Mouse (Mus musculus): Measurements from ENCODE around the gene Parp4. TPM values are rescaled to one million over a fixed set of nuclear protein-coding genes. Genes with fewer than 3 reads are reported as not detected.

Parp4 gene
- polyA plus RNA-seq, 1 experiment, result 13.8 TPM

DNA sequence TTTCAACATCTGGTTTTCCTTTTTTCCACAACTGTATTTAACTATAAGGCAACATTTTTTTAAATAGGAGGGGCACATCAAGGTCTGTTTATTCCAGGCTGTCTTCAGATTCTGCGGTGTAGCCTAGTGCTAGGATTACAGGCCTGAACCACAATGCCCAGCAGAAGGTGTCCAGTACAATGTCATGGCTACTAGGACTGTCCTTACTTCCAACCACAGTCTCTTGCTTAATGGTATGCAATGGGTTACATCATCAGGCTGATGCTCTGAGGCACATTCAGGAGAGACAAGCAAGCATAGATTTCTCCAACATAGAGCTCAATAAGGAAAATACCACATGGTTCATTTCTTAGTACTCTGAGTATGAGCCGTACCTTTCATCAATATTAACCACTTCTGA is 20.7 kb upstream of the Parp4 start:
- Histone ChIP-seq H3K27ac (ENCODE audit: insufficient read depth, low read depth, low read length) (no peak overlapping the region), H3K27me3 (ENCODE audit: control insufficient read depth, insufficient read depth, low read length) (no peaks in the 10 kb centered on the region), H3K4me1 (ENCODE audit: control insufficient read depth, insufficient read depth, insufficient read length, low read length) (no peaks in the 10 kb centered on the region), H3K4me3 (ENCODE audit: low read depth, low read length) (no peak overlapping the region), H3K36me3 (ENCODE audit: control insufficient read depth, insufficient read depth, low read length) (peaks cover 13% of the 10 kb centered on the region)
- 96% methylated on average over 2 of the region's 2 CpGs for WGBS
- no peak for TF ChIP-seq POLR2A (IDR thresholded peaks at IDR 0.05; ENCODE audit: low read depth, low read length)
- no peak for TF ChIP-seq CTCF (IDR thresholded peaks at IDR 0.05; ENCODE audit: extremely low read depth, insufficient read length, insufficient replicate concordance, low read depth, low read length)

DNA sequence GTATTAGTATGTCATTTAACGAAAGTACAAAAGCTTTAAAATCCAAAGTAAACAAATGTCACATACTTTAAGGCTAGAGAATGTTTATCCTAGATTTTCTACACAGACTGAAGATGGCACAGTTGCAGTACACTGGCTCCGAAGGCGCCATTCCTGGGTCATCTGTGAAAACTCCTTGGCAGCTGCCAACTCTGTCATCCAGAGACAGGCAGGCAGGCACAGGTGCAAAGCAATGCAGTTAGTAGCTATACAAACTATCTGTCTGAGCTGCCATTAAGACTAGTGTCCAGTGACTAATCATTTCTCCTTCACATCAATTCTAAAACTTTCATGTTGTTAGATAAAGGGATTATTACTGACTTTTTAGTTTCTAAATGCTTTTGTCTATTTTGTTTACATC is 16.3 kb upstream of the Parp4 start:
- WGBS, result 91% methylated on average over 3 of the region's 3 CpGs
- H3K27ac ChIP-seq (ENCODE audit: insufficient read depth, low read depth, low read length), result no peak overlapping the region
- no peak for TF ChIP-seq CTCF (IDR thresholded peaks at IDR 0.05; ENCODE audit: extremely low read depth, insufficient read length, insufficient replicate concordance, low read depth, low read length)
- TF ChIP-seq POLR2A (IDR thresholded peaks at IDR 0.05; ENCODE audit: low read depth, low read length), result no peak

DNA sequence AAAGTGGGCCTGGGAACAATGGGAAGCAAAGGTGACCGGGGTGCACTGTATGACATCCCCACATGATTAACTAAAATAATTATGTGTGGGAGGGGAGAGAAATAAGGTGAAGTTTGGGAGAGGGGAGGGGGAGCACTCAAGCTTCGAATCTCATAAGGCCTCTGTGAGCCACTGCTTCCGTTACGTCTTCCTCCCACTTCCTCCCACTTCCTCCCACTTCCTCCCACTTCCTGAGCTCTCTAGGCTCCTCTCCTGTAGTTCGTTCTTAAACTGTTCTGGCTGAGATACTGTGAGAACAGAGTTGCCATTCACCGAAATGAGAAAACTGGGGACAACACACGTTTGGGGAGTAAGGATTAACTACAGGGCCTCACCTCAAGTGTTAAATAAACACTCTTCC is 7.9 kb upstream of the Parp4 start:
- no peaks in the 10 kb centered on the region for H3K4me1 ChIP-seq (ENCODE audit: control insufficient read depth, insufficient read depth, insufficient read length, low read length)
- no peak overlapping the region for H3K27ac ChIP-seq (ENCODE audit: insufficient read depth, low read depth, low read length)
- peaks cover 13% of the 10 kb centered on the region; the same call in 1 of the 2 replicates for H3K36me3 ChIP-seq (ENCODE audit: control insufficient read depth, insufficient read depth, low read length)
- TF ChIP-seq POLR2A (IDR thresholded peaks at IDR 0.05; ENCODE audit: low read depth, low read length) (no peak), CTCF (IDR thresholded peaks at IDR 0.05; ENCODE audit: extremely low read depth, insufficient read length, insufficient replicate concordance, low read depth, low read length) (no peak)
- H3K4me3 ChIP-seq (ENCODE audit: low read depth, low read length), result no peak overlapping the region
- H3K27me3 ChIP-seq (ENCODE audit: control insufficient read depth, insufficient read depth, low read length), result no peaks in the 10 kb centered on the region
- WGBS, result 79% methylated on average over 7 of the region's 7 CpGs

More for the DNA sequence above, 16.3 kb upstream of the Parp4 start:
- Histone ChIP-seq H3K4me3 (ENCODE audit: low read depth, low read length) (no peak overlapping the region), H3K4me1 (ENCODE audit: control insufficient read depth, insufficient read depth, insufficient read length, low read length) (no peaks in the 10 kb centered on the region), H3K36me3 (ENCODE audit: control insufficient read depth, insufficient read depth, low read length) (peaks cover 20% of the 10 kb centered on the region), H3K27me3 (ENCODE audit: control insufficient read depth, insufficient read depth, low read length) (no peaks in the 10 kb centered on the region)

DNA sequence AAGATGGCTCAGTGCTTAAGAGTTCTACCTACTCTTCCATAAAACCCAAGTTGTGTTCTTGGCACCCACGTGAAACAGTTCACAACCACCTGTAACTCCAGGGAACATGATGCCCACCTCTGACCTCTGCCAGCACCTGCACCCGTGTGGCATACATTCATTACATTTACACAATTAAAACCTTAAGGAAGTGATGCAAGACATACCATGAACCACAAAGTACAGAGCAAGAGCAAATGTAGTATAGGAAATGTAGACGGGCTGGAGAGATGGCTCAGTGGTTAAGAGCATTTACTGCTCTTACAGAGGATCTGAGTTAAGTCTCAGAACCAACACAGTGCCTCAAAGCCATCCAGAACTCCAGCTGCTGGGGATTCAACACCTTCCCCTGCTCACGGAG is 6.4 kb upstream of the Parp4 start:
- Histone ChIP-seq H3K4me1 (ENCODE audit: control insufficient read depth, insufficient read depth, insufficient read length, low read length) (no peaks in the 10 kb centered on the region), H3K4me3 (ENCODE audit: low read depth, low read length) (no peak overlapping the region), H3K27ac (ENCODE audit: insufficient read depth, low read depth, low read length) (no peak overlapping the region), H3K36me3 (ENCODE audit: control insufficient read depth, insufficient read depth, low read length) (peaks cover 2% of the 10 kb centered on the region; the same call in 1 of the 2 replicates), H3K27me3 (ENCODE audit: control insufficient read depth, insufficient read depth, low read length) (no peaks in the 10 kb centered on the region)
- TF ChIP-seq POLR2A (IDR thresholded peaks at IDR 0.05; ENCODE audit: low read depth, low read length) (no peak), CTCF (IDR thresholded peaks at IDR 0.05; ENCODE audit: extremely low read depth, insufficient read length, insufficient replicate concordance, low read depth, low read length) (no peak)
- 75% methylated on average over 4 of the region's 4 CpGs for WGBS

DNA sequence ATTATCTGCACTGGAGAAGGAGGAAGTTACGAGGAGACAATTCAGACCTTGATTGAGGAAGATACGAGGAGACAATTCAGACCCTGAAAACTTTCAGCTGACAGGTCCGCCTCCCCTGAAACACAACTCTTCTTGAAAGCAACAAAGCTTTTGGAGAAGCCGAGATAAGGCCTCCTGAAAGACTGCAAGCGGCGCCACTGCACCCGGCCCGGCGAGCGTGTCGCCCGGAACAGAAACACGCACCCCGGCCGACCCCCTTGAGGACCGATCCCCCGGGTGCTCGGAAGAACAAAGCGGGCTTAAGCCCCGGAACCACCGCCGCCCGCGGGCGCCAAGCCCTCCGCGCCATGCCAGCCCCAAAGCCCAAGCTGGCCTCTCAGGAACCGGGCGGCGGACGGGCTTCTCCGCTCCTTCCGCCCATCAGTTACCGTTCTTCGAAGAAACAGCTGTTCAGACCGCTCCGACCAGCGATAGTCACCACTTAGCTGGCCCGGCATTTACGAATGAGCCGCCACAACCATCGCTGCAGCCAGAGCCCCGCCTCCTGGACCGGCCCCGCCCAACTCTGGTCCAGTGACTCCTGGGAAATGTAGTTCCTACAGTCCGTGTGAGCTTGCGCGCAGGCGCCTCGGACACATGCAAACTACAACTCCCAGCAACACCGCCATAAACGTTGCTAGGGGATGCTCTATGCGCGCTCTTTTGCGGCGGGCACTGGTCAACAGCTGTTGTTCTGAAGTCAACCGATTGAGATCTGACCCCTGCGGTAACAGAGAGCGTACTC is 3.9 kb upstream of the Parp4 start:
- no peak for TF ChIP-seq CTCF (IDR thresholded peaks at IDR 0.05; ENCODE audit: extremely low read depth, insufficient read length, insufficient replicate concordance, low read depth, low read length)
- peak; percentile 34 for TF ChIP-seq POLR2A (IDR thresholded peaks at IDR 0.05; ENCODE audit: low read depth, low read length)
- Histone ChIP-seq H3K36me3 (ENCODE audit: control insufficient read depth, insufficient read depth, low read length) (no peaks in the 10 kb centered on the region), H3K4me3 (ENCODE audit: low read depth, low read length) (peak overlapping the region; percentile 71), H3K4me1 (ENCODE audit: control insufficient read depth, insufficient read depth, insufficient read length, low read length) (0 out of 2 replicates have a peak, but pooled peaks cover 3% of the 10 kb centered on the region), H3K27ac (ENCODE audit: insufficient read depth, low read depth, low read length) (no peak overlapping the region), H3K27me3 (ENCODE audit: control insufficient read depth, insufficient read depth, low read length) (no peaks in the 10 kb centered on the region)
- WGBS, result under 1% methylated on average over 59 of the region's 59 CpGs

DNA sequence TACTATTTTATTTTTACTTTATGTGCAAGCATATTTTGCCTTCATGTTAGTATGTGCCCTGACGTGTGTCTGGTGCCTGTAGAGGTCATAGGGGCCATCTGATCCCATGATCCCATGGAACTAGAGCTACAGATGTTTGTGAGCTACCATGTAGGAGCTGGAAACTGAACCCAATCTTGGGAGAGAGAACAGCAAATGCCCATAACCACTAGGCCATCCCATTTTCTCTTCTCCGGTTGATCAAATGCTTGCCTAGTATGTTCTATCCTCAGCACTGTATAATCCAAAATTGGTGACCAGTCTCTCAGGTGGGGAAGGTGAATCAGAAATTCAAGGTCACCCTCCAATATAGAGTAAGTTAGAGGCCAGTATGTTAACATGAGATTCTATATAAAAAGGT is 2.9 kb upstream of the Parp4 start:
- no peak overlapping the region for H3K27ac ChIP-seq (ENCODE audit: insufficient read depth, low read depth, low read length)
- H3K4me1 ChIP-seq (ENCODE audit: control insufficient read depth, insufficient read depth, insufficient read length, low read length), result 0 out of 2 replicates have a peak, but pooled peaks cover 3% of the 10 kb centered on the region
- H3K36me3 ChIP-seq (ENCODE audit: control insufficient read depth, insufficient read depth, low read length), result no peaks in the 10 kb centered on the region
- no peak overlapping the region for H3K4me3 ChIP-seq (ENCODE audit: low read depth, low read length)
- TF ChIP-seq POLR2A (IDR thresholded peaks at IDR 0.05; ENCODE audit: low read depth, low read length) (no peak), CTCF (IDR thresholded peaks at IDR 0.05; ENCODE audit: extremely low read depth, insufficient read length, insufficient replicate concordance, low read depth, low read length) (no peak)
- no peaks in the 10 kb centered on the region for H3K27me3 ChIP-seq (ENCODE audit: control insufficient read depth, insufficient read depth, low read length)
- WGBS, result 67% methylated on average over 2 of the region's 2 CpGs

Measured in small intestine, adult 2 months (tissue).